Mouse (Mus musculus): ENCODE results near the gene Gm765. TPM values are rescaled to one million over a fixed set of nuclear protein-coding genes. Genes with fewer than 3 reads are reported as not detected.

Gene Gm765
- polyA plus RNA-seq, 1 experiment from 2014 or later = not detected

DNA sequence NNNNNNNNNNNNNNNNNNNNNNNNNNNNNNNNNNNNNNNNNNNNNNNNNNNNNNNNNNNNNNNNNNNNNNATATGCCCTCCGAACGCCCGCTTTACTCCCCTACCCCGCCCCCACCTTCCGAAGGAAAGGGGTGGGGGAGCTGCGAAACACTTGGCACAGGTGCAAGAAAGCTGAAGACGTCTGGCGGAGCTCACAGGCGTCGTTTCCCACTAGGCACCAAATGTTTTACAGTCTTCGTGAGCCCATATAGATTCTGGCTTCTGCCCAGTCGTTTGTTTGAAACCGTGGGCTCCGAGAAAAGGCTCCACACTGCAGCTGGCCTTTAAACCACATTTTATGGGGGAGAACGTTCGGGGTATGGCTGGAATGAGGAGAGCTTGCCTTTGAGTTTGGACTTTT is 120.6 kb downstream of the Gm765 start:
- peaks cover 43% of the 10 kb centered on the region for H3K27me3 ChIP-seq
- ATAC-seq = no peak
- CTCF ChIA-PET = interaction anchor here (0.6 kb wide), 1 partner anchor 157 kb away, joined by 3 read pairs; no protein-coding TSS in a partner anchor
- DNase-seq (ENCODE audit: low read depth, low spot score) = no peak
- TF ChIP-seq CTCF (IDR thresholded peaks at IDR 0.05) = no peak
- POLR2A ChIA-PET = no interaction called here
- in situ Hi-C loops (cut with MboI; ENCODE audit: low pct_unique_long_range_greater_than_20kb) = no loop called here

- DNase-seq (ENCODE audit: low read depth, low spot score) (no peak), ATAC-seq (no peak)
- ChIA-PET POLR2A (no interaction called here), CTCF (no interaction called here)
- in situ Hi-C loops (cut with MboI; ENCODE audit: low pct_unique_long_range_greater_than_20kb) = no loop called here
- peaks cover 81% of the 10 kb centered on the region for H3K27me3 ChIP-seq
- no peak for TF ChIP-seq CTCF (IDR thresholded peaks at IDR 0.05)
These were observed 130.3 kb downstream of the Gm765 start for GRCm38 (mm10) chr6:98212225-98212624.

DNA sequence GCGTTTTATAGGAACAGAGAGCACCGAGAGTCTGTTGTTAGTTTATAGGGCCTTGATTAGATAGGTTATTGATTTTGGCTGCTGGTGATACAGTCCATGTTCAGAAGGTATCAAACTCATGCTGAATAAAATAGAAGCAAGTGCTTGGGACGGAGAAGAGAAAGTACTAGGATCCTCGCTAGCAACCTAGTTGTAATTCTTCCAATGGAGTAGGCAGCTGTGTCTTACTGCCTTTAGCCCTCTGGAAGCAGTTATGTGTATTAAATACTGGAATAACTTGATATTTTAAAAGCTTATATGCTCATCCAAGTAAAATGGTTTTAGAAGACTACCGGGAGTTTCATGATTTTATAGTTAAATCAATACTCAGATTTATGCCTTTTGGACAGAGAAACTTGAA is 132.3 kb downstream of the Gm765 start:
- H3K27me3 ChIP-seq = peaks cover 70% of the 10 kb centered on the region
- TF ChIP-seq CTCF (IDR thresholded peaks at IDR 0.05) = no peak
- DNase-seq (ENCODE audit: low read depth, low spot score) (no peak), ATAC-seq (no peak)
- POLR2A ChIA-PET = no interaction called here
- CTCF ChIA-PET = no interaction called here
- in situ Hi-C loops (cut with MboI; ENCODE audit: low pct_unique_long_range_greater_than_20kb) = no loop called here

GRCm38 (mm10) chr6:98208051-98208450 is 134.5 kb downstream of the Gm765 start:
- POLR2A ChIA-PET = interaction anchor here (0.6 kb wide), 1 partner anchor 1208 kb away, joined by 3 read pairs; no protein-coding TSS in a partner anchor
- DNase-seq (ENCODE audit: low read depth, low spot score) = no peak
- ATAC-seq = no peak
- CTCF ChIA-PET = interaction anchor here (1.0 to 2.4 kb wide), 2 partner anchors 10 to 35 kb away, joined by 3 to 7 read pairs; no protein-coding TSS in a partner anchor
- no peak for TF ChIP-seq CTCF (IDR thresholded peaks at IDR 0.05)
- in situ Hi-C loops (cut with MboI; ENCODE audit: low pct_unique_long_range_greater_than_20kb) = no loop called here
- peaks cover 61% of the 10 kb centered on the region for H3K27me3 ChIP-seq

DNA sequence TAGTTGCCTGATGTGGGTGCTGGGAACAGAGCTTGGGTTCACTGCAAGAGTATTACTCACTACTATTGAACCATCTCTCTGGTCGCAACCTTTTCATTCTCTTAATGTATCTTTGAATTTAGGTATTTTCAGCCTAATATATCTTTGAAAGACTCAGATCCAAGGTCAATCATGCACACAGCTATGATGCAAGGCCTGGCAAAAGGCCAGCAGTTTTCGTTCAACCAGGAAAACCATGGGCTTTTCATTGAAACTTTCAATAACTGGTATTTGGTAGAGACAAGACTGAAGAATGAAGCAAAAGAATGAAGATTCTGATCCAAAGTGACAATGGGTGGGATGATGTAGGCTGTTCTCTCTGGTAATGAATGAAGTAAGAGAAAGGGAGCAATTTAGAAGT is 143.8 kb downstream of the Gm765 start:
- no peak for DNase-seq (ENCODE audit: low read depth, low spot score)
- no peak for ATAC-seq
- peak; percentile 3 for TF ChIP-seq CTCF (IDR thresholded peaks at IDR 0.05)
- in situ Hi-C loops (cut with MboI; ENCODE audit: low pct_unique_long_range_greater_than_20kb) = no loop called here
- ChIA-PET CTCF (interaction anchor here (1.3 to 2.6 kb wide), 2 partner anchors 10 to 14 kb away, joined by 3 to 7 read pairs; no protein-coding TSS in a partner anchor), POLR2A (no interaction called here)
- peaks cover 31% of the 10 kb centered on the region for H3K27me3 ChIP-seq

GRCm38 (mm10) chr6:98190745-98191442 is 151.7 kb downstream of the Gm765 start:
- in situ Hi-C loops (cut with MboI; ENCODE audit: low pct_unique_long_range_greater_than_20kb) = no loop called here

More at GRCm38 (mm10) chr6:98190745-98191442, 151.7 kb downstream of the Gm765 start:
- ATAC-seq (no peak), DNase-seq (ENCODE audit: low read depth, low spot score) (no peak)
- ChIA-PET CTCF (no interaction called here), POLR2A (no interaction called here)
- H3K27me3 ChIP-seq = peaks cover 50% of the 10 kb centered on the region
- TF ChIP-seq CTCF (IDR thresholded peaks at IDR 0.05) = no peak
